Mouse (Mus musculus): Measurements from ENCODE around the gene Ankrd55. TPM values are rescaled to one million over a fixed set of nuclear protein-coding genes. Genes with fewer than 3 reads are reported as not detected.

Gene Ankrd55
- polyA plus RNA-seq, 1 experiment, result 3.0 TPM

GRCm38 (mm10) chr13:112363746-112364145 is 75.5 kb downstream of the Ankrd55 start:
- H3K27ac ChIP-seq (ENCODE audit: insufficient read depth, low read depth, low read length), result peak overlapping the region; percentile 84
- H3K4me1 ChIP-seq (ENCODE audit: control insufficient read depth, insufficient read depth, low read length), result peaks cover 47% of the 10 kb centered on the region
- peak overlapping the region; percentile 37 for H3K4me3 ChIP-seq (ENCODE audit: insufficient read depth, low read length)
- no peak for TF ChIP-seq CTCF (IDR thresholded peaks at IDR 0.05; ENCODE audit: low read depth, low read length)
- no peak for TF ChIP-seq POLR2A (IDR thresholded peaks at IDR 0.05; ENCODE audit: borderline replicate concordance, low read depth, low read length)

DNA sequence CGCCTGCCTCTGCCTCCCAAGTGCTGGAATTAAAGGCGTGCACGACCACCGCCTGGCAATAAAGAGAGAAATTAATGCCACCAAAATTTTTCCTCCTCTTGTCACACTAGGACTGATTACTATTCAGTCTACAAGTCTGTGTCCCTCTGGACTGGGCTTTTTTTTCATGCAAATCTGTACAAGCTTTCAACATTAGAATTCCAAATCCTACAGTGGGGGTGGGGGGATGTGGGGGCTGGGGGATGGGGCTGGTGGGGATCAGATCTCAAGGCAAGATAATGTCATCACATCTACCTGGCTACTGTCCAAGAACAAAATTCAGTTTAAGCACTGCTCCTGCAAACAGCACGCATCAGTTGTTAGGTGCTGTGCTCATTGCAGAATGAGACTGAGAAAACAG is 76.4 kb downstream of the Ankrd55 start:
- Histone ChIP-seq H3K4me3 (ENCODE audit: insufficient read depth, low read length) (no peak overlapping the region), H3K27ac (ENCODE audit: insufficient read depth, low read depth, low read length) (peak overlapping the region; percentile 99), H3K4me1 (ENCODE audit: control insufficient read depth, insufficient read depth, low read length) (peaks cover 47% of the 10 kb centered on the region)
- no peak for TF ChIP-seq CTCF (IDR thresholded peaks at IDR 0.05; ENCODE audit: low read depth, low read length)
- no peak for TF ChIP-seq POLR2A (IDR thresholded peaks at IDR 0.05; ENCODE audit: borderline replicate concordance, low read depth, low read length)

DNA sequence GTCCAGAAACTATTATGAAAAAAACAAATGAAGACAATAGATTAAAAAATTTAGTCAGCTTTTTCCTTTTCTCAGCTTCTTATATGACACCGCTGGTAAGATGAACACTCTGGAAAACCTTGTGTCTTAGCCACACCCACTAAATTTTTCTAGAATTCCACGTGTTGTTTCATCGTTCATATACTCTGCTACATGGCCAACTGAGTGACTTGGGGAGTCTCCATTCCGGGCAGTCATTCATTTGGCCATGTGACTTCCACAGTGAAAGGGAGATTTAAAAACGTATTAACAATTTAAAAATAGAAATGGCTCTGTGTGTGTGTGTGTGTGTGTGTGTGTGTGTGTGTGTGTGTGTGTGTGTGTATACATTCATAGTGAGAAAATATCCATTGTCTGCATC is 77.1 kb downstream of the Ankrd55 start:
- H3K4me1 ChIP-seq (ENCODE audit: control insufficient read depth, insufficient read depth, low read length), result peaks cover 47% of the 10 kb centered on the region
- H3K27ac ChIP-seq (ENCODE audit: insufficient read depth, low read depth, low read length), result peak overlapping the region; percentile 99

GRCm38 (mm10) chr13:112365762-112366161 is 77.5 kb downstream of the Ankrd55 start:
- Histone ChIP-seq H3K4me3 (ENCODE audit: insufficient read depth, low read length) (peak overlapping the region; percentile 40), H3K4me1 (ENCODE audit: control insufficient read depth, insufficient read depth, low read length) (peaks cover 47% of the 10 kb centered on the region), H3K27ac (ENCODE audit: insufficient read depth, low read depth, low read length) (peak overlapping the region; percentile 99)
- TF ChIP-seq POLR2A (IDR thresholded peaks at IDR 0.05; ENCODE audit: borderline replicate concordance, low read depth, low read length), result no peak
- no peak for TF ChIP-seq CTCF (IDR thresholded peaks at IDR 0.05; ENCODE audit: low read depth, low read length)

More for the DNA sequence above, 77.1 kb downstream of the Ankrd55 start:
- H3K4me3 ChIP-seq (ENCODE audit: insufficient read depth, low read length), result peak overlapping the region; percentile 40
- no peak for TF ChIP-seq CTCF (IDR thresholded peaks at IDR 0.05; ENCODE audit: low read depth, low read length)
- no peak for TF ChIP-seq POLR2A (IDR thresholded peaks at IDR 0.05; ENCODE audit: borderline replicate concordance, low read depth, low read length)

DNA sequence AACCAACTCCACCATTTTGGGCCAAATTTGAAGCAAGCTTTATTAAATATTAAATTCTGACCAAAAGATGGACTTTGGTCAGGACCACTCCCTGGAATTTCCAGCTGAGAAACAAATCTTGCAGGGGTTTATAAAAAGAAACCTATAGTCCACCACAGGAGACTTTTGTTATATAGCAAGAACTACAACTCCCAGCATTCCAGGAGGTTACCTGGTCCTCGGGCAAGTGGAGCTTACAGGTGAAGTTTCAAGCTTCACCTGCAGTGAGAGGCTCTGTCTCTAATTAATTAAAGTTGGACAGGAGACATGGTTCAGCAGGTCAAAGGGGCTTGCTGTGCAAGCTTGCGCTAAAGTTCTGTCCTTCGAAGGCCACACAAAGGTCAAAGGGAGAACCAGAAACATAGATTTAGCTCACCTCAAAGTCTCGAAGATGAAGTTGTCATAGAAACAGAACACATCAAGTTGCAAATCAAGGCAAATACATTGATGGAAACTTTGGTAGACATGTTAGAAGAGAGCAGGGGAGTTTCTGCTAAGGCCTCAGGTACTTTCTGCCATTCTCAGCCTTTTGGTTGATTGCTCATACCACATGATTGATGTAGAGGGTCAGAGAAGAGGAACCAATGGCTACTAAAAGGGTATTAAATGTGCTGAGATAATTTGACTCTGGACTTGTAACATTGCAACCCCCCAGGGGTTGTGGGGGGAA is 78.2 kb downstream of the Ankrd55 start:
- TF ChIP-seq CTCF (IDR thresholded peaks at IDR 0.05; ENCODE audit: low read depth, low read length), result no peak
- no peak for TF ChIP-seq POLR2A (IDR thresholded peaks at IDR 0.05; ENCODE audit: borderline replicate concordance, low read depth, low read length)
- no peak overlapping the region for H3K4me3 ChIP-seq (ENCODE audit: insufficient read depth, low read length)
- H3K4me1 ChIP-seq (ENCODE audit: control insufficient read depth, insufficient read depth, low read length), result peaks cover 43% of the 10 kb centered on the region
- peak overlapping the region; percentile 99 for H3K27ac ChIP-seq (ENCODE audit: insufficient read depth, low read depth, low read length)

DNA sequence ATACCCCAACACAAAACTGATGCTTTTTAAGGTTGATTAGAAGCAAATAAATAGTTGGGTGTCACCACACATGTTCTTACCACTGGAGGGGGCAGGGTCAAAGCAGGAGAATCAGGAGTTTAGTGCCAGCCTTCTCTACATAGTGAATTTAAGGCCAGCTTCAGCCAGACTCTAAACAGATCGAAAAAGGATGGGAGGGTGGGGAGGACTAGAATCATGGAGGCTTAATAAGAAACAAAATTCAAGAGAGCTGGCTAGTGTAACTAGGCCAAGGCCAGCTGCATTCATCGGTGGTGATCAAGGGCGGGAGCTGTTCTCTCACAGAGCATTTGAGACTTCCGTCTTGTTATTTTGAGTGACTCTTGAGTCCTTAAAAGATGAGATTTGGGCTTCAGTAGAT is 83.5 kb downstream of the Ankrd55 start:
- H3K27ac ChIP-seq (ENCODE audit: insufficient read depth, low read depth, low read length), result no peak overlapping the region
- TF ChIP-seq POLR2A (IDR thresholded peaks at IDR 0.05; ENCODE audit: borderline replicate concordance, low read depth, low read length), result no peak
- no peak for TF ChIP-seq CTCF (IDR thresholded peaks at IDR 0.05; ENCODE audit: low read depth, low read length)
- no peak overlapping the region for H3K4me3 ChIP-seq (ENCODE audit: insufficient read depth, low read length)
- H3K4me1 ChIP-seq (ENCODE audit: control insufficient read depth, insufficient read depth, low read length), result peaks cover 22% of the 10 kb centered on the region

- Histone ChIP-seq H3K4me3 (ENCODE audit: insufficient read depth, low read length) (no peak overlapping the region), H3K27ac (ENCODE audit: insufficient read depth, low read depth, low read length) (no peak overlapping the region), H3K4me1 (ENCODE audit: control insufficient read depth, insufficient read depth, low read length) (peaks cover 3% of the 10 kb centered on the region; the same call in 1 of the 2 replicates)
- TF ChIP-seq CTCF (IDR thresholded peaks at IDR 0.05; ENCODE audit: low read depth, low read length), result no peak
- no peak for TF ChIP-seq POLR2A (IDR thresholded peaks at IDR 0.05; ENCODE audit: borderline replicate concordance, low read depth, low read length)
Observed at GRCm38 (mm10) chr13:112375766-112376165, 87.5 kb downstream of the Ankrd55 start.

DNA sequence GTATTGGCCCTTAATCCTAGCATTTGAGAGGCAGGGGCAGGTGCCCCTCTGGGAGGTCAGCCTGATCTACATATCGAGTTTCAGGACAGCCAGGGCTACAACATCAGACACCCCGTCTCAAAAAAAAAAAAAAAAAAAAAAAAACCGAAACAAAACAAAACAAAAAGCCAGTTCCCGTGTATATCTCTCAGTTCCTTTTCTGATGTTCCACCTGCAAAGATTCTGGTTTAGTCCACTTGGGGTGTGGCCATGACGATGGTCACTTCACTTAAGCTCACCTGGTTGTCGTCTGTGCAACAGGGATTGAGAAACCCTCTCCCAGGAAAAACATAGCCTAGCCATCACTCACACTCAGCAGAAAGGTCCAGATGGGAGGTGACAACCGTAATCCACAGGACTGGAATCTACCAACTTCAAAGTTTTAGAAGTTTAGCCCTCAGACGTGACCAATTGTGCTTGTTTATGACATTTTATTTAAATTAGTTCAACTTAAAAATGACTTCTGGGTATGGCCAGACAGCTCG is 90.6 kb downstream of the Ankrd55 start:
- no peak overlapping the region for H3K4me3 ChIP-seq (ENCODE audit: insufficient read depth, low read length)
- no peak for TF ChIP-seq POLR2A (IDR thresholded peaks at IDR 0.05; ENCODE audit: borderline replicate concordance, low read depth, low read length)
- no peak for TF ChIP-seq CTCF (IDR thresholded peaks at IDR 0.05; ENCODE audit: low read depth, low read length)
- H3K27ac ChIP-seq (ENCODE audit: insufficient read depth, low read depth, low read length), result no peak overlapping the region
- peaks cover 16% of the 10 kb centered on the region for H3K4me1 ChIP-seq (ENCODE audit: control insufficient read depth, insufficient read depth, low read length)

DNA sequence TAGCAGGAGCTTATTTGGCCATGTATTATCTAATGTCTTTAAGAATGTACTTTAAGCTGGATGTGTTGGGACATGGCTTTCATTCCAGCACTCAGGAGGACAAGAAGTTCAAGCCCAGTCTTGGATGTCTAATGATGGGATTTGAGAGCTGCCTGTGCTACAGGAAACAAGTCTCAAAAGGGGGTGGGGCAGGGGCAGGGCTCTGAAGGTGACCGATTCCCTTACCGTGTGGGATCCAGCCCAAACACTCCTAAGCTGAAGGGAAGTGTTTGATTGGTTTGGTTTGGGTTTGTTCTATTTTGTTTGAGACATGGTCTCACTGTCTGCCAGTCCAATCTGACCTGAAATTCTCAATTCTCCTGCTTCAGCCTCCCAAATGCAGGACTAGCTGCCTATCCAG is 93.2 kb downstream of the Ankrd55 start:
- H3K4me1 ChIP-seq (ENCODE audit: control insufficient read depth, insufficient read depth, low read length), result peaks cover 23% of the 10 kb centered on the region
- TF ChIP-seq POLR2A (IDR thresholded peaks at IDR 0.05; ENCODE audit: borderline replicate concordance, low read depth, low read length), result no peak
- no peak for TF ChIP-seq CTCF (IDR thresholded peaks at IDR 0.05; ENCODE audit: low read depth, low read length)
- no peak overlapping the region for H3K27ac ChIP-seq (ENCODE audit: insufficient read depth, low read depth, low read length)
- H3K4me3 ChIP-seq (ENCODE audit: insufficient read depth, low read length), result no peak overlapping the region

DNA sequence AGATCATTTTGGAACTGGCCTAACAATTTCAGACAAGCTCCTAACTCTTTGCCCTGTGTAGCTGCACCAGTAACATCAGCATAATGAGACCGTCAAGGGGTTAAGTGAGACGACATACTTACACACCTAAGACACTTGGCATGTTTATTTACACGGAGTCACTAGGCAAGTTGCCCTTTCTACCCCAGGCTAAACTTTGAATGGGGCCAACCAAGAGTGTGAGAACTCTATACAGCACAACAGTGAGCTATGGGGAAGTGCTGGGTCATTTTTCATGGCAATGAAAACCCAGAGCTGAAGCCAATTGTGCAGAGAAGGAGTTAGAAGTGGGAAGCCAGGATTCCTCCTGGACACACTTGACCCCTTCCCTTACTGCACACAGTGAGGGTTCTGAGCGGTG is 94.2 kb downstream of the Ankrd55 start:
- Histone ChIP-seq H3K27ac (ENCODE audit: insufficient read depth, low read depth, low read length) (no peak overlapping the region), H3K4me3 (ENCODE audit: insufficient read depth, low read length) (no peak overlapping the region), H3K4me1 (ENCODE audit: control insufficient read depth, insufficient read depth, low read length) (peaks cover 30% of the 10 kb centered on the region)
- TF ChIP-seq CTCF (IDR thresholded peaks at IDR 0.05; ENCODE audit: low read depth, low read length) (no peak), POLR2A (IDR thresholded peaks at IDR 0.05; ENCODE audit: borderline replicate concordance, low read depth, low read length) (no peak)

All from bone marrow macrophage, adult 2 months (primary cell).